Mouse (Mus musculus) midbrain, embryonic 15.5 days (tissue): ENCODE data around the gene Prlr. TPM values are rescaled to one million over a fixed set of nuclear protein-coding genes. Genes with fewer than 3 reads are reported as not detected.
A peak's percentile ranks its signal among the peaks of the same experiment; 100 is the strongest.

Source experiments
- ATAC-seq: fragments of 200-750 bp; cut with Nextera tagmentation; replicated peaks from 2 replicates; pipeline ENCODE4 v1.8.0; 2017; ENCODE audit warnings: moderate TSS enrichment
- H3K27ac ChIP-seq: fragments of 300-500 bp; sonication (generic); 2 replicates; pipeline ENCODE4 v1.5.1; 2015; ENCODE audit warnings: mild to moderate bottlenecking, inconsistent platforms
- H3K27me3 ChIP-seq: fragments of 300-500 bp; sonication (generic); replicated peaks from 2 replicates; pipeline ENCODE4 v1.6.1; 2015; ENCODE audit warnings: inconsistent platforms
- H3K36me3 ChIP-seq: fragments of 300-500 bp; sonication (generic); replicated peaks from 2 replicates; pipeline ENCODE4 v1.6.1; 2015; ENCODE audit warnings: inconsistent platforms
- H3K4me1 ChIP-seq: fragments of 300-500 bp; sonication (generic); 2 replicates; pipeline ENCODE4 v1.6.1; 2015; ENCODE audit warnings: inconsistent platforms
- H3K4me2 ChIP-seq: fragments of 300-500 bp; sonication (generic); 2 replicates; pipeline ENCODE4 v1.6.1; 2015; ENCODE audit warnings: inconsistent platforms, mild to moderate bottlenecking, moderate library complexity
- H3K4me3 ChIP-seq: fragments of 300-500 bp; sonication (generic); 2 replicates; pipeline ENCODE4 v1.5.1; 2015; ENCODE audit warnings: mild to moderate bottlenecking, inconsistent platforms
- H3K9ac ChIP-seq: fragments of 300-500 bp; sonication (generic); 2 replicates; pipeline ENCODE4 v1.6.1; 2015; ENCODE audit warnings: mild to moderate bottlenecking, inconsistent platforms
- H3K9me3 ChIP-seq: fragments of 300-500 bp; sonication (generic); 2 replicates; pipeline ENCODE4 v1.6.1; 2016; ENCODE audit warnings: inconsistent platforms
- WGBS: fragments of 180-500 bp; shearing (Covaris S2); methylation state at CpG from one replicate; pipeline ENCODE4 v1.1.7; 2015; ENCODE audit warnings: mixed read lengths; 5-methylcytosine and 5-hydroxymethylcytosine counted together
- polyA plus RNA-seq: library from polyadenylated mRNA; unstranded; fragments of >200 nt; fragmentation: Nextera tagmentation; extraction: Ambion mirVana; gene quantifications from 2 replicates; pipeline ENCODE4 v1.2.1, GENCODE M21; 2015

Gene Prlr
- polyA plus RNA-seq, 1 experiment from 2014 or later = 1.3 TPM

DNA sequence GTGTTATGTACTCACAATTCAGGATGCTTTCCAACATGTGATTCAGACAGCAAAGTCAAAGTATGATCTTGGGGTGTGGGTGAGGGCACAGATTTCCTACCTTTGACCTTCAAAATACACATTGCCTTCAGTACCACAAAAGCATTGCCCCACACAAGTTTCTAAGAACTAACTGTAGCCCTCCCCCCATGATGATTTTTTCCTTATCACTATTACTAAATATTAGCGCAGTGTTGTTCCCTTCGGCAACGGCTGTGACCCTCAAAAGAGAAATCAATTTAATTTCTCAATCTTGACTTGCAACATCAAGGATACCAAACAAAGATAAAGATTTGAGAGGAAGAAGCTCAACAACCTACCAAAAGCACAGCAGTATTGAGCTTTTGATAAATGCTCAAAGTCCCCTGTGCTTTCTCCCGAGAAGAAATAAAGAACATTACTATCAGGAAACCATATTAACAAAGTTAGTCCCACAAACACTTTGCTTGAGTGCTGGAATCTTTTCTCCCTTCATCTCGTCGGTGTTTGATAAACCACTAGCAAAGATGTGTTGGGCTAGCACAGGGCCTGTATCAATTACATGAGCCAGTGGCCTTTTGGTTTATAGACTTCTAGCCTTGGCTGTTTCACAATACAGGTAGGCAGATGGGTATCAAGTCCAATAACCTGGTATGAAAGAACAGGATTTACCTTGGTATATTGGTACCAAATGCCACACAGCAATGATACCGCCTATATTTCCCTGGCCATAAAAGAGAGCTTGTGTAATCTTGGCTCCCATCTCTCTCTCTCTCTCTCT, 25.7 kb downstream of the Prlr start:
- Histone ChIP-seq H3K27ac (no peak overlapping the region), H3K4me2 (no peak overlapping the region), H3K4me3 (no peak overlapping the region), H3K27me3 (no peaks in the 10 kb centered on the region), H3K4me1 (no peaks in the 10 kb centered on the region), H3K9ac (no peak overlapping the region), H3K36me3 (no peaks in the 10 kb centered on the region), H3K9me3 (no peaks in the 10 kb centered on the region)
- 95% methylated on average over 7 of the region's 7 CpGs for WGBS
- no peak for ATAC-seq

DNA sequence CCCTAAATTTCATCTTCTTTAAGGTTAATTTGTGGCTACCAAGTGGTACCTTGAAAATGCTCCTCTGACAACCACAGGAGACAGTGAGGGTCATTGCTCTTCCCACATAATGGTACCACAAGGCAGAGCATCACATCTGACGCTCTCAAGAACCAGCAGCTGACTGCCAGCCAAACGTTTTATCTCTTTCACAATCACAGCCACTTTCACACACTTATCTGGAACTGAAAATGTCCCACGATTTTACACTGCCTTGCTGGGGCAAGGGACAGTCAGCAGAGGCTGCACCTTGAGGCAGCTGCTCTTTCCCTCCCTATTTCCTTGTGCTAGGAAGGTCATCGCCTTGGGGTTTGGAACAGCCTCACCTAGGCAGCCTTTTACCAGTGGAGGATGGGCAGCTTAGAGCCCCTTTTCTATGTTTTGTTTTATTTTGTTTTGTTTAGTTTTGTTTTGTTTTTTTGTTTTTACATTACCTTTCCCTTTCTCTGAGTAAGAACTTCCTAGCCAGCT, 33.3 kb downstream of the Prlr start:
- Histone ChIP-seq H3K4me2 (no peak overlapping the region), H3K9me3 (no peaks in the 10 kb centered on the region), H3K4me1 (no peaks in the 10 kb centered on the region), H3K9ac (no peak overlapping the region), H3K27me3 (no peaks in the 10 kb centered on the region), H3K27ac (no peak overlapping the region), H3K36me3 (no peaks in the 10 kb centered on the region), H3K4me3 (no peak overlapping the region)
- WGBS = 71% methylated on average over 4 of the region's 4 CpGs
- ATAC-seq = no peak

DNA sequence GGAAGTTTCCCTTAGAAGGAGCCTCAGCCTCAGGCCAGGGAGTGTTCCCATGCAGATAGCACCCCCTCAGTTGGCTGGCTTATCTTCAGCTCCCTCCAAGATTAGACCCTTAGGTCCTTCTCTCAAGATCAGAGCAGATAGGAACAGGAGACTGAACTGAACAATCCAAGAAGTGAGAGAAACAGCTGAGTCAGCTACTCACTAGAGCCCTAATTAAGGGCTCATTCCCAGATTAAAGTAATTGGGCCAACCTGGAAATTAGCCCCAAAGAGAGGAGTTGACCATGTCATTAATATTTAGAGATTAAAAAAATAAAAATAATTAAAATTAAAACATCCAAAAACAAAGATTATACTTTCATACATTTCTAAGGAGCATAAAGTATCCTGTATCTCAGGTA, 35.0 kb downstream of the Prlr start:
- ATAC-seq = no peak
- no peak overlapping the region for H3K27ac ChIP-seq
- no peaks in the 10 kb centered on the region for H3K4me1 ChIP-seq

DNA sequence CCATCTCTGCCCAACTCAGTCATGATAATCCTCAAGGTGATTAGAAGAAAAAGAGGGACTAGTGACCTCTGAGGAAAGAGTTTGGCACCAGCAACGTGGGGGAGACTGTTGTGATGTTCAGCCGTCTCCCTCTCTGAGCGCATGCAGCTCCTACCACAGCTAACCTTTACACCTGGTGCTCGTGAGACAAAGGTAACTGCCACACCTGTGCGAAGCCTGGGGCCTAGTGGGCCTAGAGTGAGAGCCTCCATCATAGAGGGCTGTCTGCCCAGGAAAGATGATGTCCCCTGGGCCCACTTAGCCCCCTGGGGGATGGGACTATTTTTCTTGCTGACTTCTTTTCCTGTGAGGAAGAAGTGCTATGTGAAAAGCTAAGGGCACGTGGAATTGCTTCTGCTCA, 36.2 kb downstream of the Prlr start:
- WGBS = 92% methylated on average over 6 of the region's 6 CpGs
- no peaks in the 10 kb centered on the region for H3K27me3 ChIP-seq

More for the DNA sequence above, 35.0 kb downstream of the Prlr start:
- no peak overlapping the region for H3K4me2 ChIP-seq
- no peaks in the 10 kb centered on the region for H3K9me3 ChIP-seq
- no peak overlapping the region for H3K4me3 ChIP-seq
- no peaks in the 10 kb centered on the region for H3K27me3 ChIP-seq
- H3K9ac ChIP-seq = no peak overlapping the region
- H3K36me3 ChIP-seq = no peaks in the 10 kb centered on the region

DNA sequence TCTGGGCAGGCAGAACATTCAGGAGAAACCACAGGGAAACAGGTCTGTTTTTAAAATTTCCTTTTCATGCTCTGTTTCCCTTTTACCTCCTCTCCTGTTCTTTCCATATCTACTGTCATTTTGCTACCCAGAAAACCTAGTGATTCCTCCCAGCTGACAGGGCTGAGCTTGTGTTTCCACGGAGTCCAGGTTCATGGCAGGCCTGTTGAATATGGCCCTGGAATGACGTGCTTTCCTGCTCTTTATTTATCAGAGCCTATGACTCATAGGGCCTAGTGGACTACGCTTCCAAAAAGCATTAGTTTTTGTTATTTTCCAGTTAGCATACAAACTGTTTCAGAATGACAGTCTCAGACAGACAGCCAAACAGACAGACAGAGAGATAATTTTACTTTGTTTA, 36.7 kb downstream of the Prlr start:
- ATAC-seq = no peak
- Histone ChIP-seq H3K4me3 (no peak overlapping the region), H3K9me3 (no peaks in the 10 kb centered on the region), H3K27me3 (no peaks in the 10 kb centered on the region), H3K27ac (no peak overlapping the region), H3K9ac (no peak overlapping the region), H3K4me1 (no peaks in the 10 kb centered on the region), H3K36me3 (no peaks in the 10 kb centered on the region), H3K4me2 (no peak overlapping the region)
- WGBS = 87% methylated on average over 3 of the region's 3 CpGs

More for the DNA sequence above, 36.2 kb downstream of the Prlr start:
- no peak overlapping the region for H3K4me3 ChIP-seq
- H3K36me3 ChIP-seq = no peaks in the 10 kb centered on the region
- H3K4me2 ChIP-seq = no peak overlapping the region
- no peaks in the 10 kb centered on the region for H3K4me1 ChIP-seq
- H3K9ac ChIP-seq = no peak overlapping the region
- ATAC-seq = no peak
- H3K9me3 ChIP-seq = no peaks in the 10 kb centered on the region
- H3K27ac ChIP-seq = no peak overlapping the region

DNA sequence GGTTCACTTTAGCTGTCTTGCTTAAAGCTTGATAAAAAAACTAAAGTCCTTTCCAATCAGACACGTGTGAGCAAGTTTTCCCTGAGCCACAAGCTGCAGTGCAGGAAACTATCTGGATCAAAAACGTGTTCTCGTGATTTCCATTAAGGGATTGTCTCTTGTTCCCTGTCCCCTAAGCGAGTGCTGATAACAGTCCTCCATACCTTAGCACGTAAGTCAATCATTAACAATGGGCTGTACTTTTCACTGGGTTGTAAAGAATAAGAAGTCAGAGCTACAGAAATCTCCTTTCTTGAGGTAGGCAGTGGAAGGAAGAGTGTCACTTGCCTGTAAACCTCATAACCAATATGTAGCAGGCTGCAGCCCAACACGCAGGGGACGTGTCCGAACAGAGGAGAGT, 38.7 kb downstream of the Prlr start:
- ATAC-seq = no peak
- H3K4me1 ChIP-seq = no peaks in the 10 kb centered on the region

DNA sequence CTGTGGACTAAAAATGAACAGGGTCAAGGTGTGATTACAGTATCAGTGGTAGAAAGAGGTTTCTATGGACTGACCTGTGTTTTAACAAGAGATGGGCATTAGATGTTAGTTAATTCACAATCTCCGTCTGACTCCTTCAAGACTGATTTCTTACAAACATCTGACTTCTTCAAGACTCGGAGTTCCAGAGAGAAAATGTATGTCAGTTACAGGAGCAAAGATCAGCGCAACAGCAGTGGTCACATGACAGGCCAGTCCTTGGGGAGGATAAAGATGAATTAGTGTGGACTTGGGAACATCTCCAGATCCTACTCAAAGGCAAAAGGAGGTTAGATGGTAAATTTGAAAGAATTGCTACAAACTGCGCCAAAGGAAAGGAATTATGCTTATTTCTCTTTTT, 39.2 kb downstream of the Prlr start:
- Histone ChIP-seq H3K27me3 (no peaks in the 10 kb centered on the region), H3K4me3 (no peak overlapping the region), H3K9me3 (no peaks in the 10 kb centered on the region), H3K4me2 (no peak overlapping the region), H3K4me1 (no peaks in the 10 kb centered on the region), H3K9ac (no peak overlapping the region), H3K36me3 (no peaks in the 10 kb centered on the region), H3K27ac (no peak overlapping the region)
- WGBS = 92% methylated on average over 4 of the region's 4 CpGs
- no peak for ATAC-seq

More for the DNA sequence above, 38.7 kb downstream of the Prlr start:
- Histone ChIP-seq H3K27me3 (no peaks in the 10 kb centered on the region), H3K4me3 (no peak overlapping the region), H3K27ac (no peak overlapping the region), H3K9ac (no peak overlapping the region), H3K36me3 (no peaks in the 10 kb centered on the region), H3K4me2 (no peak overlapping the region), H3K9me3 (no peaks in the 10 kb centered on the region)
- 89% methylated on average over 8 of the region's 8 CpGs for WGBS

DNA sequence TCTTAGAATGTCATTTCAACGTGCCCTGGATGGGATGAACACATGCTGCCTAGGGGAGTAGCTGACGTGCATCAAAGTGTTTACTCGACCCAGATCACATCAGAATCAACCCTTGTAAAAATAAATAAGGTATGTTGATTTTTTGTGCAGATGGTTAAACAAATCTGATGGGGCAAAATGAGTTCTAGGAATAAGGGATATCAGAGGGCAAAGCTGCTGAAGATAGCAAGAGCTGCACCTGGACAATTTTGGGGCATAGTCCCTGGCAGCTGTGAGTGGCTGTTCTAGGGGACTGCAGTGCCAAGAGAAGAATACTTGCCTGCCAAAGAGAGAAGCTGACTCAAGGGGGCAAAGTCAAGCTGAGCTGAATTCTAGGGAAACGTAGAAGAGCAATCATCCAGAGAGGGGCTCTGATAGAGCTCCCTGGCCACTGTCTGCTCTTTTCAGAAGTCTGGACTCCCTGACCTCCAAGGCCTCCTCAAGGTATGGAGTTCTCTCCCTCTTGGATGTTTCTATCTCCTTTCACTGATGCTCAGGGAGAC, 46.6 kb downstream of the Prlr start:
- H3K36me3 ChIP-seq = no peaks in the 10 kb centered on the region
- H3K9ac ChIP-seq = no peak overlapping the region
- no peaks in the 10 kb centered on the region for H3K4me1 ChIP-seq
- H3K27ac ChIP-seq = no peak overlapping the region
- H3K4me2 ChIP-seq = no peak overlapping the region
- no peaks in the 10 kb centered on the region for H3K9me3 ChIP-seq
- no peaks in the 10 kb centered on the region for H3K27me3 ChIP-seq
- ATAC-seq = no peak
- 83% methylated on average over 4 of the region's 4 CpGs for WGBS
- no peak overlapping the region for H3K4me3 ChIP-seq

DNA sequence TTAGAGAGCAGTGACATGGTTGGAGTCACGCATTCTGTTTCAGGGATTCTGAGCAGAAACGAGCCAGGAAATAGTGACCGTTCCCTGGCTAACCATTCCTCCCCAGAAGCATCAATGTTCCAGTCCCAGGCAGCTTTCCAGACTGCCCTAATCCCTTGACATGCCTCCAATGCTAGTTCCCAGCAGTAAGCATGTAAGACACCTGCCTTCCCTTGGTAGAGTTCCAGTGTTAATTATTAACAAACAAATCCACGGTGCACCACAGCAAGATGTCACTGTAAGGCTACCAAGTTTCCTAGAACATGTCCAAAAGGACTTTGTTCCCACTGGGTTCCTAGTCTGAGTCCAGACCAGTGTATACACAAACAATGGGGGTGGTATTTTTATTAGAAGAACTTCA, 48.7 kb downstream of the Prlr start:
- Histone ChIP-seq H3K4me3 (no peak overlapping the region), H3K9me3 (no peaks in the 10 kb centered on the region), H3K4me2 (no peak overlapping the region), H3K36me3 (no peaks in the 10 kb centered on the region), H3K9ac (no peak overlapping the region), H3K4me1 (no peaks in the 10 kb centered on the region), H3K27ac (no peak overlapping the region), H3K27me3 (no peaks in the 10 kb centered on the region)
- no peak for ATAC-seq
- 91% methylated on average over 4 of the region's 4 CpGs for WGBS

DNA sequence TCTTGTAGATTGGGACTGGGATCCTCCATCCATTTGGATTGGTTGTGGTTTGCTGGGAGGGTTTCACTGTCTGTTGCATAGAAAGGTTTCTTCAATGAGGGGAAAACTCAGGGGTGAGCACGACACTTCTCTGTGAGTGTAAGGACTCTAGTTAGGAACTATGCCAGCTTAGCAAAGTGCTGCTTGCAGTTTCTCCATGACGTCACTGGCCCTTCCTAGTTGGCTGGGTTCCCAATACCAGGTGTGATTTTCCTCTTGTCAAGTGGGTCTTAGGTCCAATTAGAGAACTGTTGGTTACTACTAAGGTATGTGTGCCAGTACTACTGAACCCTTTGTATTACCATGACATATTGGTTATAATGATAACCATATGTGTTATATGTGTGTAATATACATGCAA, 51.6 kb downstream of the Prlr start:
- Histone ChIP-seq H3K27ac (no peak overlapping the region), H3K4me3 (no peak overlapping the region), H3K36me3 (no peaks in the 10 kb centered on the region), H3K4me1 (no peaks in the 10 kb centered on the region), H3K4me2 (no peak overlapping the region), H3K27me3 (no peaks in the 10 kb centered on the region), H3K9me3 (no peaks in the 10 kb centered on the region), H3K9ac (no peak overlapping the region)
- WGBS = 86% methylated on average over 2 of the region's 2 CpGs
- ATAC-seq = no peak

DNA sequence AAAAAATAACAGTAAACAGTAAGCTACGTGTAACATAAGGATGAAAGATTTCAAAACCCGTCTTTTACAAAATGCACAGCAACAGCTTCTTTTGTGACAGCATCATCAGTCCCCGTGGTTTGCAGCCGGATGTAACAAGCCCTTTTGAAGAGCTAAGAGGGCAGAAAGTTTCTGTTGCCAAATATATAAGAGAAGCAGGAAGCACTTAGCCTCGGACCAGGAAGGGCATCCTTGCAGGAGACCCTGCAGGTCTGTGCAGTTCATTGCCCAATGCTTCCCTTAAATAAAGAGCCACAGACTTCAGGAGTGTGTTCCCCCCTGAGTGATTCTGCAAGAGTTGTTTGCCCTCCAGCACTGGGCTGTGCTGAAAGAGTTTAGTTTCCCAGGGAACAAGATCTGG, 58.9 kb downstream of the Prlr start:
- no peak overlapping the region for H3K4me3 ChIP-seq
- no peaks in the 10 kb centered on the region for H3K4me1 ChIP-seq
- no peak overlapping the region for H3K27ac ChIP-seq
- no peak overlapping the region for H3K9ac ChIP-seq
- no peaks in the 10 kb centered on the region for H3K36me3 ChIP-seq
- H3K27me3 ChIP-seq = no peaks in the 10 kb centered on the region
- ATAC-seq = no peak
- H3K4me2 ChIP-seq = no peak overlapping the region
- no peaks in the 10 kb centered on the region for H3K9me3 ChIP-seq
- WGBS = 82% methylated on average over 5 of the region's 5 CpGs

DNA sequence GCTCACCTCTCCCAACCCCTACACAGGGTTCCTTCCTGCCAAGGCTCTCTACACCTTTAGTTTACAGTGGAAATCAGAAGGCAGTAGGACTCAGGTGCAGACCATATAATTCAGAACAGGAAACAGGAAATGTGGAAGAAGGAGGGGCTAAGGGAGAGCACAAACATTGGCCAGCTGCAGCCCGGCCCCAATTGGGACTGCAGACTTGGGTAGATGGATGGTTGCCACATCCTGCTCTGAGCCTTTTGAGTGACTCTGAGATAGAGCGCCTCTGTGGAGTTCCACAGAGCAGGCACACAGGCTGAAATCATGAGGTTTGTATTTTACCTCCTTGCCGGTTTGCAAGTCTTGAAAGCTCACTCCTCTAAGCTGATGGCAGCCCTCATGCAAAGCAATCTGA, 59.8 kb downstream of the Prlr start:
- Histone ChIP-seq H3K9me3 (no peaks in the 10 kb centered on the region), H3K4me1 (no peaks in the 10 kb centered on the region), H3K27me3 (no peaks in the 10 kb centered on the region), H3K9ac (no peak overlapping the region), H3K36me3 (no peaks in the 10 kb centered on the region), H3K4me3 (no peak overlapping the region), H3K4me2 (no peak overlapping the region), H3K27ac (no peak overlapping the region)
- peak; percentile 14; the same call in 1 of the 2 replicates for ATAC-seq
- 84% methylated on average over 3 of the region's 3 CpGs for WGBS

DNA sequence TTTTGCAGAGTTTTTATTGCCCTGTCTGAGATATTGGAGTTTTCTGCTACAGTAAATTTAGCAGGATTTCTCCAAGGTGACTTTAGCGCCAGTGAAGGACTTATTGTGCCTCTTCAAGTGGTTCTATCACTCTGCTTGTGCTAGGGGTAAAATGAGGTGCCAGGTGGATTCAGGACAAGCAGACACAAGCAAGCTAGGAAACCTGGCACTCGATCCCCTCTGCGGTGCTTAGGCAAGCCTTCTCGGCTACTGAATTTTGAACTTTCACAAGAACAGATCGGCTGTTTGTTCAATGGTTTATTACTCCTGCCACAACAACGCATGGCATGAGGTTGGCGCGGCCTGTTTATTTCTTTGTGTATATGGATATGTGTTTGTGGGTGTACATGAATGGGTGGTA, 61.4 kb downstream of the Prlr start:
- Histone ChIP-seq H3K9me3 (no peaks in the 10 kb centered on the region), H3K27ac (no peak overlapping the region), H3K4me3 (no peak overlapping the region), H3K4me1 (no peaks in the 10 kb centered on the region), H3K36me3 (no peaks in the 10 kb centered on the region), H3K27me3 (no peaks in the 10 kb centered on the region), H3K9ac (no peak overlapping the region), H3K4me2 (no peak overlapping the region)
- WGBS = 97% methylated on average over 8 of the region's 8 CpGs
- ATAC-seq = no peak
